Mouse (Mus musculus): ENCODE results near the gene Nsun6. TPM values are rescaled to one million over a fixed set of nuclear protein-coding genes. Genes with fewer than 3 reads are reported as not detected.

Nsun6 gene
- polyA plus RNA-seq (2012; ENCODE audit: low replicate concordance): 0.56 TPM in 1 of 2 replicates, not detected in the other

GRCm38 (mm10) chr2:15054945-15055637 is at the start of gene Nsun6:
TSS of gene Nsun6 (minus strand) at chr2:15055069.

GRCm38 (mm10) chr2:15049117-15049873 is 5.6 kb downstream of the Nsun6 start, which contains the start of gene Arl5b:
TSS of gene Arl5b (plus strand) at chr2:15049395.

Other genes with a start within 250 kb of the Nsun6 start
- gene Arl5b, start 5.7 kb downstream of the Nsun6 start, polyA plus RNA-seq (2012; ENCODE audit: low replicate concordance): 6.3 and 10.8 TPM in 2 replicates

All from leukemia stem cell, adult 10-12 weeks (primary cell).